Mouse (Mus musculus) bone marrow macrophage, adult 2 months (primary cell): Measurements from ENCODE around the gene Klhl33.

Experiments
- CTCF ChIP-seq: IDR thresholded peaks from 2 replicates; pipeline ENCODE4 v1.5.1; 2012; ENCODE audit warnings: low read depth, mild to moderate bottlenecking, low read length, moderate library complexity
- POLR2A ChIP-seq: IDR thresholded peaks from 2 replicates; pipeline ENCODE4 v1.6.1; 2012; ENCODE audit warnings: mild to moderate bottlenecking, low read depth, low read length, borderline replicate concordance

DNA sequence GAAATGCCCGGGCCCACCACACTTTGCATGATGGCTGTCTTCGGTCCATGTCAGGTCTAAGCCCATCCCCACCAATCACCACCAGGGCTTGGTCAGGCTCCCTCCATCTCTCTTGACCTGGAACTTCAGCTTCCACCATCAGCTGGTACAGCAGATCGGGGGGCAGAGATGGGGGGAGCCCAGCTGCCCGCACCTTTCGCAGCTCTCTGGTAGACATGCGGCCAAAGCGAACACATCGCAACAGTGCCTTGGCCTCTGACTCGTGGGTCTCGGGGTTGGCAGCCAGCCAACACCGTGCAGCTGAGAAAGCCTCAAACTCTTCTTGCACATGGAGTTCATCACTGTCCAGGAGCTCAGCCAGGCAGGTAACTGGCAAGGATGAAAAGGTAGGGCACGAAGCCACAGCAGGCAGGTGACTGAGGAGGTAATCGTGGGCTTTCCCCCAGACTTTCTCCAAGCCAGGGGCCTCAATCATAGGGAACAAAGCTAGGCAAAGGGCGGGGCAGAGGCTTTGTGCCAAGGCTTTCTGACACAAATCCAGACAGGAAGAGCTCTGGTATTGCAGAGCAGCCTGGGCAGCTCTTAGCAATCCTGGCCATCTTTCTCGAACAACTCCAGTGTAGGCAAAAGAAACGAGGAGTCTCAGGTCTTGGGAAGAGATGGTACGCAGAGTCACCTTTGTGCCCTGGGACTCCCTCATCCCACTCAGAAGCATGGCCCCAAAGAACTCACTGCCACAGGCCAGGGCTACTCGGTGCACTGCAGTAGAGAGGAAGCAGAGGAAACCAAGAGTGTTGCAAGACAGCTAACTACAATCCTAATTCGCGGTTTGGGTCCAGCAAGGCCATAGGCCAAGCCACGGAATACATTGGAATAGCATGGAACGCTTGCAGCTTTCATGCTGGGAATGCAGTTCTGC is 4.5 kb downstream of the Klhl33 start:
- TF ChIP-seq CTCF: no peak
- no peak for TF ChIP-seq POLR2A
